Mouse (Mus musculus) naive thymus-derived CD4-positive, alpha-beta T cell, adult 2 months (primary cell): ENCODE measurements at regions not wholly inside any gene's neighbourhood (a gene's known extent, or its start where the extent isn't known, plus 50 kb on each side); places are given as distances from the start of the nearest gene placed in this dataset.

Experiments
- DNase-seq: peaks from one replicate; pipeline ENCODE4 v3.0.0-alpha.2; 2011; ENCODE audit warnings: low read depth

DNA sequence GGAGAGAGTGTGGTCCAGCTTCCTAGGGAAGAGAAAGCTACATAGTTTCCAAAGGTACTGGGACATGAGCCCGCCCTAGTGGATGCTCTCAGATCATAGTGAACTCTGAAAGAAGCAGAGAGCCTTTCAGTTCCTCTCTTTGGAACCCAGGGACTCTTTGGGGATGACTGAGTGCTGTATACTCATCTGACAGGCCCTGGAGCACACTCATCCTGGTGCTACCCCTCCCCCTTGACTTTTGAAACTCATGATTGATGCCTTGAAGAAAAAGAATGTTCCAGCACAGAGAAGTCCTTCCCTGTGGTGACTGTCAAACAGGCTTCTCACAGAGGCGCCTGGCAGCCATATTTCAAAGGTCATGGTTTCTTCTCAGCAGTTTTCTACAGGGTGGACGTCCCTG is 254.2 kb upstream of the Eif4g2 start:
- DNase-seq = no peak

DNA sequence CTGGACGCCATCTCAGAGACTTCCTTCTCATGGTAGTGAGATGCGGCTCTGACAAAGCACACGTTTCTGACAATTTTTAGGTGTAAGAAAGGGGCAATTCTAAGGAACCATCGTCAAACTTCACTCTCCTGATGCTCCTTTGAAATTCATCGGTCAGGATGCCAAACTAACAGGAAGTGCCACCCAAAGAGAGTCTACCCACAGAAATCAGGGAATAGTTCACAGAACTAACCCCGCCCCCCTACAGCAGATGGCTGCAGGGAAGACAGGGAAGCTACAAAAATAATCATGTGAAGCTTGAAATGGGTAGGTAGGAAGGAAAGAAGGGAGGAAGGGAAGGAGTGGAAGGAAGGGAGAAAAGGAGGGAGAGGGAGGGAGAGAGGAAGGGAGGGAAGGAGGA is 240.1 kb upstream of the Eif4g2 start:
- DNase-seq = no peak

DNA sequence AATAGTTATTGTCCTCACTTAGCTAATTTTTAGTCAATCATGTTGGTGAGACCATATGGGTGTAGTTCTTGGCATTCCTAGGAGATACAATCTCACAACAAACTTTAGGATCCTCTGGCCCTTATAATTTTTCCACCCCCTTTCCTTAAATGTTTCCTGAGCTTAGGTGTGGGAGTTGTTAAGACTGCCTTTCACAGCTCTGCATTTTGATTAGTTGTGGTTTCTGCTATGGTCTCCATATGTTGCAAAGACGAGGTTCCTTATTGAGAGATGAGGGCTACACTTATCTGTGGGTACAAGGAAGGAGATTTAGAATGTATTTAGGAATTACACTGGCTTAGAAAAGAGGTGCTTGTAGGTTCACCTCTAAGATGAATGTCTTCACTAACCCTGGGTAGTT is 237.1 kb upstream of the Eif4g2 start:
- DNase-seq = no peak

DNA sequence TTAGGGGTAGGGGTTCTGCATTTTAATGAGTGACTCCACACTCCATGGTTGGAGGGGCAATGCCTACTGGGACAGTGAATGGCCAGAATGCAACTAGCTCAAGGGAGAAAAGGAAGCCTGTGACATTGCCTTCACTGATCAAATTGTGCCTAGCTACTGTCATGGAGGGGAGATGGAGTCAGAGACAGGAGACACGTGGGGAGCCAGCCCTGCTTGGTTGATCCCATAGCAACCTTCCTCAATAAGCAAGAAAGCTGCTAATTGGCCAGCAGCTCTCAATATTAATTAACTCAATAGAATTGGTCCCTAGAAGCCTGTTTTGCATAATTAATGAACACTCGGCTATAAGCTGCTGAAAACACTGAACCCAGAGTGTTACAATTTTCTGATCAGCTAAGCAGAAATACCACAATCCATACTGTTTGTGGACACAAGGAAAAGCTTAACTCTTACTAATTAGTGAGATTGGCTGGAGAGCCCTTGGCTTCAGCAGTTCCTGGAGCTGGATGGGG is 233.7 kb upstream of the Eif4g2 start:
- DNase-seq = no peak

DNA sequence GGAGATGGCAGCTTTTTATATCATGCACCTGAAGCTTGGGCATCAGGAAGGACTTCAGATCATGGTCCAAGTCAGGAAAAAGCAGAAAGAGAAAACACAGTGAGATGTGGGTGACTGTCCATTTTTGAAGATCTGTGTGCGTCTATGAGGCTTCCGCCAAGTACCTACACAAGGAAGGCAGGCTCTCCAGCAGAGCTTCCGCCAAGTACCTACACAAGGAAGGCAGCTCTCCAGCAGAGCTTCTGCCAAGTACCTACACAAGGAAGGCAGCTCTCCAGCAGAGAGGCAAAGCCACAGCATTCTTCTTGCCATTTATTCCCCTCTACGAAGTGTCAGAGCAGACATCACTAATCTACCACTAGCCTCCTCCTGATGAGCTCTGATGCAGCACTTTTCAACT is 231.1 kb upstream of the Eif4g2 start:
- no peak for DNase-seq

DNA sequence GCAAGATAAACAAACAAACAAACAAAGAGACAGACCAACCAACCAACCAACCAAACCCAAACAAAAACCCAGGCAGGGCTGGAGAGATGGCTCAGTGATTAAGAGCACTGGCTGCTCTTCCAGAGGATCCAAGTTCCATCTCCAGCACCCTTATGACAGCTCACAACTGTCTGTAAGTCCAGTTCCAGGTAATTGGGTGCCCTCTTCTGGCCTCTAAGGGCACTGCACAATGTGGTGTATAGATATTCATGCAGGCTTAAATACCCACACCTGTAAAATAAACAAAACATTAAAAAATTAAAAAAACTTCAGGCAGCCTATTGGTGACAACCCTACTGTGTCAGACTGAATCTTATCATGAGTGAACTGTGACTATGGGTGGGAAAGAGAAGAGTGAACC is 222.4 kb upstream of the Eif4g2 start:
- DNase-seq = peak; percentile 2

DNA sequence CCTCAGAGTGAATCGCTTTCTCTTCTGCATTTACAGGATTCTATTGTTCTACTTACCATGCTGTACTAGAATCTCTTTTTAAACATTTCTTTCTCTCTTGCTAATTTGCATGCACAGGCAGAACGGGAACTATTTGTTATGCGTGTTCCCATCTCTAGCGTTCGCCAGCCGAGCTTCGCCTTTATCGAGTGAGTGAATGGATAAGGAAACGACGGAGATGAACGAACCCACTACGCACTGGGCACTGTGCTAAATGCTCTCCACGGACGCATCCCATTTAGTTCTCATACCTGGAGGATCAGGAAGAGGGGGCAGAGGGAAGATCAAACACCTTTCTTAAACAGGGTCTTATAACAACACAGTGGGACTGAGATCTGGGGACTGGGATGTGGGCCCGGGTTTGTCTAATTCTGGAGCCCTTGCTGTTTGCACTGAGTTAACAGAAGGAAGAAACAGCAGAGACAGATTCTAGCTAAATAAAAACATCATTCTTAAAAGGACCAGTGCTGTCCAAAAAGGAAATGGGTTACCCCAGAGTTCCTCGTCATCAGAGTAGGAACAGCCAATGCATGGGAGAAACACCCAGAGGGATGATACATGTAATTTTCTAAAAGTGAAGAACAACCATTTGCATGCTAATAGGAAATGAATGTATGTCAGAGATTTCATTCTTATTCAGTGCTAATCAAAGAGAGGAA is 219.1 kb upstream of the Eif4g2 start:
- no peak for DNase-seq

DNA sequence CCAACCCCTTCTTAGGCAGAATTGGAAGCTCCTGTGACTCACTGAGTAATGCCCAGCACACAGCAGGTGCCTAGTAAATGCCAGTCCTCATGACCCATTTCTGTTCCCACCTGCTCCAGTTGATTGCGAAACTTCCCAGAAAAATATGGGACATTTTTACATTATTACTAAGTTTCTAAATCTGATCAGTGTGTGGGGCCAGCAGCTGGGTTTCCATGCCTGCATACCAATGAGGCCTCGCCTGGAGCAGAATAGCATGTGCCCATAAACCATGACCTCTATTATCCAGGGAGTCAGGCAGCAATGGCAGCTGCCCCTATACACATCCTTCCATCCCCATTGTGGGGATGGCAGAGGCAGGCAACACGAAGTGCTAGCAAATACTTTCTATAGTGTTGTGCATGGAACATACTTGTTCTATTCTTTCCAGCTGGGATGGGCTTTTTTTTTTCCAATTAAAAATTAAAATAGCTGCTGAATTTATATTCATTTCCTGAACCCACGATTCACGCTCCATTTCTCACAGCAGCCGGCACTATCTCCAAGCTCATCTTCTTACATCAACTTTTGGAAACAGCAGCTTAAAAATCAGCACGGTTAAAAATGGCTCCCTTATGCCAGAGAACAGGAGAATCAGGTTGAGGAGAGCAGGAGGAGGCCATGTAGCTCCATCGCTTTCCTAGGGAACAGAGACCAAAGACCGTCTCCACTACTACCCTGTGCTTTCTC is 214.5 kb upstream of the Eif4g2 start:
- DNase-seq = no peak

DNA sequence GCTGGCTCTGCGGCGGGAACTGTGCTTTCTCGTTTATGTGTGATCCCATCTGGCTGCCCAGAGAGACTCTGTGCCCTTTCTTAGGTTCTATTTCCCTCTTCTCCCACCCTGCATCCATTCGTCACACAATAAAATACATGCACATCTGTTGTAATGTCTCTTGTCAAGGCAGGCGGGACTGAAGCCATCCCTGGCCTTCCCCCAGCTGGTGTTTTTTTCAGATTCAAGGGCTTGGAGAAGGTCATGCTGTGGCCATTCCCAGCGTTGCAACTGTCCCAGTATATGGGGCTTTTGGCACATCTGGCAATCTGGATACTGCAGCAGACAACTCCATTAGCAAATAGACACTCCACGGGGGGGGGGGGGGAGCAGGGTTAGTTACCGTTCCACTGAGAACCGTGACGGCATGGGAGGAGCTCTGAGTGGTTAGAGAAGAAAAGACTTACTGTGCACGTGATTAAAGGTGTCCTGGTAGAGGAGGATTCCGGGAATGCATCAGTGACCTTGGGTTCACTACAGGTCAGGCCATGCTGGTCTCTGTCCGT is 200.7 kb upstream of the Eif4g2 start:
- no peak for DNase-seq

DNA sequence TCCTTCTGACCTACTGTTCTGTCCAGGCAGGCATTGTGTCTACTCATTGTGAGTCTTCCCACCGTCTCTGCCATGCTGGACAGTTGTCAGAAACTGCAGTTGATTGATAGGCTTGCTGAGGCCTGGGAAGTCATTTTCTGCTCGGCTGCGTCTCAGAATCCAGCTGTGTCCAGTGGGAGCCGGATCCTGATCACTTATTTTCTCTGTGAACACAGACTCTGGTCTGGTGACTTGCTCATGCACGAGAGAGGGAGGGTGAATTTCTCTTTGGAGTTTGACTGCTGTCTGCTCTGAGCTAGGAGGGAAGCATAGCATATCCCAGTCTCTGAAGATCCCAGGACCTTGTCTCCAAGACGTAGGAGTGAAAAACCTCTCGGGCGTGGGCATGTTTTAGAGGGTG is 199.5 kb upstream of the Eif4g2 start:
- DNase-seq = no peak

DNA sequence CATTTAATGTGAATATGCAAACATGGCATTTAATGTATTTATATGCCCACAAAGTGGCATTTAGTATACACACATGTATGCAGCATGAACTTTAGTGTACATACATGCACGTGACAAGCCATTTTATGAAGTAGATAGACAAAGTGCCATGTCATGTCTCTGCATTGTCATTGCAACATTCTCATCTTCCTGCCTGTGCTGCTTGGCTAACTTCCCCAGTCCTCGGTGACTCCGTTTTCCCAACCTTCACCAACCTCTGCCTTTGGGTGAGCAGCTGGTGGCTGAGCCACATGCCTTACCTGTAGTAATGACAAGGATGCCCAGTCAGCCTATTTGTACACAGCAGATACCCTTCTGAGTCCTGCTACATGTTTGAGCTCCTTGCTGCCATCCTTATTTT is 194.9 kb upstream of the Eif4g2 start:
- no peak for DNase-seq

DNA sequence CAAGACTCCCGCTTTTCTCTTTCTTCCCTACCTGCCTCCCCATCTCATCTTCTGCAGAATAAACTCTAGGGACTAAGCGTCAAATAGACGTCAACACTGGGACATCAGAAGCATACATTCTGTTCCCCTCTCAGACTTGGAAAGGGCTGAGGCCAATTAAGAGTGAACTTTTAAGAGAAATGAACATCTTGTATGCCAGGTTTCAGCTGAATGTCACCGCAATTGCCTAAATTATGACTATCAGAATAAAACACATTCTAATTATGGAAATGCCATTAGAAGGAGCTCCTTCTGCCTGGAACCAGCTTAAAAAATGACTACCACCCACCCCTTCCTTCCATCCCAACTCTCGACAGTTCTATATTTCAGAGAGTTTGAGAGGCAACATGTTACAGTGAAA is 191.0 kb upstream of the Eif4g2 start:
- no peak for DNase-seq

DNA sequence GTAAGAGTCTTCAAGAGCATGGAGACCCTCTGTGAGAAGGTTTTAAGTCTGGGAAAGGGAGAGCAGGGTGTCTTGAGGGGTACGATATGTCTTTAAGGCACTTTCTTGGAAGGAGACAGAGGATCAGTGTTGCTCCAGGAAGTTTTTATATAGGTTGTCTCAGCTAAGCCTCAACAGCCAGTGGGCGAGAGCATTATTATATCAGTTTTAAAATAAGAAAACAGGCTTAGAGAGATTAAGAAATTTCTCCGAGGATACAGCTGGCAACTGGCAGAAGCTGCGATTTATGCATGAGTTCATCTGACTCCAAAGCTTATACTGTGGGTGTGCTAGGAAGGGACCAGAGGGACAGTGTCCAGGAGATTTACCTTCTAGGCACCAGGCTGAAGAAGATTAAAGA is 188.0 kb upstream of the Eif4g2 start:
- DNase-seq = no peak

DNA sequence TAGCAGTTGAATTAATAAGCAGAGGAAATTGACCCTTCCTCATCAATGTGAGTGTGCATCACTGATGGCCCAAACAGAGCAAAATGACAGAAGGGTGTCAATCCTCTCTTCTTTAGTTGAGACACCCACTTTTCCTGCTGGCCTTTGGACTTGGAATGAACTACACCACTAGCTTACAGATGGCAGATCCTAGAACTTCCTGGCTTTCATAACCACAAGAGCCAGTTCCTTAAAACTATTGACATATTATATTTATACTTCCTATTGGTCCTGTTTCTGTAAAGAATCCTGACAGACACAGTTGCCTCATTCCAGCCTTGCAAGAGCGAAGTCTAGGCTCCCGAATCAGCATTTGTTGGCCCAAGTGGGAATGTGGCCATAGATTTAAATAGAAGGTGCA is 185.4 kb upstream of the Eif4g2 start:
- no peak for DNase-seq

DNA sequence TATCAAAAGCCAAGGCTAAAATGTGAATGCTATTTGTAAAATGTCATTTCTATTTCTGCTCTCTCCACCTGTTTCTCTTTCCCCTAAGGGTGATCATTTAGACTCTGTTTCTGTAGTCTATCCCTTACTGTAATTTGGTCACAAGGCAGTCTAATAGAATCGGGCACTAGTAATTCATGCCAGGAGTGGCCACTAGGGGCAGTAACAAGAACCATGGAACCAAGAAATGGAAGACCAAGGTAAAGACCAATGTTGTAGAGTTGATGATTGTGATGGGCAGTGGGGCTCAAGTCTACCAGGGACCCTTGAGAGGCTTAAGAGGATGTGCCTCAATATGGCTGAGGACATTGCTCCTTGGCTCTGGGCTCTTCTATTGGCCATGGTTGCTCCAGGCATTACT is 180.5 kb upstream of the Eif4g2 start:
- DNase-seq = peak; percentile 4

DNA sequence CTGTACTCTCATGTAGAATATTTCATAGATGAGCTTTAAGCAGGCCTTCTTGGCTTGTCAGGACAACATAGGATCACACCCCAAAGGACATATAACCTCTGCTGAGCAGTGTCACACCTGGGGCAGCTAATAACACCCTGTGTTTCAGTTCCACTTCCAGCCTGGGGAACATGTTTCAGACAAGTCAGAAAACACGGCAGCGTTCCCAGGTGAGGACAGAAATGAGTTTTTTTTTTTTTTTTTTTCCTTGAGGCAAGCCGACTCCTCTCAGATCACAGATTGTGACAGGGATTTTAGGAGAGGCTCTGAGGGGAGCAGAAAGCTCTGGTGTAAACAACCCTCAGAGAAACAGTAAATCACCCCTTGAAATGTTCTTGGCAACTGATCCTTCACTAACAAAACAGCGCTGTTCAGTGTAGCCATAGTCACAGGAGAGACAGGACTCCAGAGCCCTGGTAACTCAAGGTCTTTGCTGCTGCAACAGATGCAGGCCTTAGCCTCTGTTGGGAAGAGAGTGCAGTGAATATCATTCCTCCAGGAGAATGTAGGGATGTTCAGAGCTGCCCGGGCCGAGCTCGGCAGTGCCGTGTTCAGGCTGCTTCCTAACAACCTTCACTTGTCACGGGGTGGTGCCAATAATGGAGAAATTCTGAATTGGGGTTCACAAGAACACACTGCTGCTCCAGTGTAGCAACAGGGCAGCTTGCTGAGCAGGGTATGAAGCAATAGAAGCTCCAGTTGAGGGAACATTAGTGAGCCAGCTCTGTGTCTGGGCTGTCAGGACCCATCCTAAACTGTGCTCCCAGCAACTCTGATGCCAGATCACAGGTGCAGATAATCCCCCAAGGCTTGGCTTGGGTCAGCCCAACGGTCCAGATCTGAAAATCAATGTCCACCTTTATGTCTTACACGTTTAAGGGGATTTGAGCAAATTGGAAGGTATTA is 177.1 kb upstream of the Eif4g2 start:
- DNase-seq = no peak

DNA sequence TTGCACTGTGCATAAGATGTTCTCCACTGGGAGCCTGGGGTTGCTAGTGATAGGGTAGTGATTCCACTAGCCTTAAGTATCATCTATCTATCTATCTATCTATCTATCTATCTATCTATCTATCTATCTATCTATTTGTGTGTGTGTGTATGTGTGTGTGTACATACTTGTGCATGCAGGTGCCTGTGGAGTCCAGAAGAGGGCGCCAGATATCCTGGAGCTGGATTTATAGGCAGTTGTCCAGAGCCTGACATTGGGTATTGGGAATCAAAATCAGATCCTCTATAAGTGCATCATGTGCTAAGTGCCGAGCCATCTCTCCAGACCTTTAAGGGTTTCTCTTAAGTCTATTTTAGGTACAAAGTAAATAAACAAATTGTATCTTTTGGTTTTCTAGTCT is 175.0 kb upstream of the Eif4g2 start:
- DNase-seq = no peak

DNA sequence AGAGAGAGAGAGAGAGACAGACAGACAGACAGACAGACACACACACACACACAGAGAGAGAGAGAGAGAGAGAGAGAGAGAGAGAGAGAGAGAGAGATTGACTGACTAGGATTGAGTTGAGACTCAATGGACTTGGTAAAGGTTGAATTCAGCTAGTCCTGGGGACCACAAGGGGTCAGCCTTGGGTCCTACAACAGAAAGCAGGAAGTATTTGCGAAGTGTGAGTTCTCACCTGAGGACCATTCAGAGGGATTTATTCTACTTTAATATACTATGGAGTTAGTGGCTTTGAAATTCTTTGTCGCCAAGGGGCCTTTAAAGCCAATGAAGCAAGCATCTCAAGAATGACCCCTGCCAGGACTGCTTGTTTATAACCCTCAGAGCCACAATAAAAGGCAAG is 173.4 kb upstream of the Eif4g2 start:
- no peak for DNase-seq

DNA sequence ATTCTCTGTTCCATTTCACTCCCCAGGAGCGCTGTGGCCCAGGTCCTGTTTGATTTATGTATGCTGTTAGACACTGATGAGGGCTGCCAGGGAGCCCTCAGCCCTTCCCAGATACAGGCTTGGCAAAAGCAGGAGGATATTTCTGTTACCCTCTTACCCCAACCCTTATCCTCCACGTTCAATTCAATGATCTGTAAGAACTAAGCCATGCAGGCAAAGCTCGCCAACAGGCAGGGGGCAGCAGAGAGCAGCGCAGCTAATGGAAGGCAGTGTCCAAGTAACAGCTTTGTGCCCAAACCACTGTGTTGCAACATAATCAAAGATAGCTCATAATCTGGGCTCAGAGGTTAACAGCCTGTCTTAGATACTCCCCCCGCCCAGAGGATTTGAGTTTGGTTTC is 166.8 kb upstream of the Eif4g2 start:
- DNase-seq = peak; percentile 39

DNA sequence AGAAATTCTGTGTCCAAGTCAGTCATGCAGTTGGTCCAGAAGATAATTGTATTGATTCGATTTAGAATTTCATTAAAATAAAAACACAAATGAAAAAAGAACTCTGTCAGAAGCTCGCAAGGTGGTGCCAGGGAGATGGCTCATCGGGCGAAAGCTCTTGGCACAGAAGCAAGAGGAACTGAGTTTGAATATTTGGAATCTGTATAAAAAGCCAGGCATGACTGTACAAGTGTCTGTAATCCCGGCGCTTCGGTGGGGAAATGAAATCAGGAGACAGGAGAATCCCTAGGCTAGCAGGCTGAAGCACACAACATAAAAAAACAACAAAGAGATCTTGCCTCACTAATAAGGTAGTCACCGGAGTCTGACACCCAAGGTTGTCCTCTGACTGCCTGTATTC is 162.7 kb upstream of the Eif4g2 start:
- no peak for DNase-seq

DNA sequence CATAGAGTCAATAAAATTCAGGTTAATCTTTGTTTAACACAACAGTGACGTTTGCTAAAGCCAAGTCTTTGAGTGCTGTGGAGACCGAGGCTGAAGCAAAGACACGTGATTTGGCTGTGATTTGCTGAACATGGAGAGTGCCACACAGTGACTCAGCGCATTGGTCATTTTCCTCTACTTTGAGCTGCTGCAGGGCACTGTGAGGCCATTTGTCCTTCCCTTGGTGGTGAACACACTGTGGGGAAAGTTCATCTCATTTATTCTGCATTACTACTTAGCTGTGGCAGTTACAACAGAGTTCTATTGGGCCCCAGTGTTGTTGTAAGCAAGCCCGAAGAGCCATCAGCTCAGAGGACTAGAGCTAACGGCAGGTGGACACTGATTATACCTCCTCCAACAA is 162.2 kb upstream of the Eif4g2 start:
- no peak for DNase-seq

DNA sequence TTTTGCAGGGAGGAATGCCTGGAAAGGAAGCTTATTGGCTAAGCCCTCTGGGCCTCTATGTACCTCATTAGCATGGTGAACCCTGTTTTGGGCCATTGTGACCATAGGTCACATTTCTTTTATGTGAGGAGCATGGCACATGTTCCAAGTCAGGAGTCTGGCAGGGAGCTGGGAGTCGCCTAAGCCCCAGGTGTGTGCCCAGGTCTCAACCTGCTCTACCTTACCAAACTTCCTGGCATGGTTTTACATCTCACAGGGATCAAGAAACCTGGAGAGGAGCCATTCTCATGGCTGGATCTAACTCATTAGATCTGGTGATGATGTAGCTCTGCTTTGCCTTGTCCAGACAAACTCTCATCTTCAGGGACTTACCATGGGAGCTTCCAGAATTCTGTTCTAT is 161.0 kb upstream of the Eif4g2 start:
- no peak for DNase-seq
